11 mouse cellular contexts compared by ENCODE assay signal in the genomic region with DNA sequence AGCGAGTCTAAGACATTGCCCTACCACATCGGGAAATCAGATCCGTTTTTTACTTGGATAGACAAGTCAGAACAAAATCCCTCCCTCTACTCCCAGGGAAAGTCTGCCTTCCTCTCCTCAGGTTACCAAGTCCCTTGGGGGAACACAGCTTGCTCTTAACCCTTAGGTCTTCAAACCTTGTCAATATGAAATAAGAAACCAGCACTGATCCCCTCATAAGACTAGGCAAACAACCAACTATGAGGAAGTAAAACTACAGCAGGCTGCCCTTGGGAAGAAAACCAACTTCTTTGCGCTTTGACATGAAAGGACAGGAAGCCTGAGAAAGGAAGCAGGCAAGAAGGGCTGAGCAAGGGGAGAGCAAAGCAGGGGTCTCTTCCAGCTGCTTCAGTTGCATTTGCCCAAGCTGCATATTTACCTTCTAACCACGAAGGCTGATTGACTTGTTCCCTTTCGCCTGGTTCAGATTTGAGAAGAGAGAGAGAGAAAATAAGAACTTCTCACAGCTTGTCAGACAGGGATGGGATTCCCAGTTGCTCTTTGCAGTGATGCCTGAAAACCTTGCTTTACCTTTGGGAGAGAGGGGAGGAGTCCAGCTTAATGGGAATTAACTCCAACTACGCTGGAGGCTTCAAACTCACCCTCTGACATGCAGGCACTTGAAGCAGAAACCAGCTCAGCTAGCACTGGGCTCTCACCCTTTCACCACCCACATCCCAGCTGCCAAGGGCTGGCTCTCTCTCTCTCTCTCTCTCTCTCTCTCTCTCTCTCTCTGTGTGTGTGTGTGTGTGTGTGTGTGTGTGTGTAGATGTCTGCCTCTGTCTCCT. TPM values are rescaled to one million over a fixed set of nuclear protein-coding genes. Genes with fewer than 3 reads are reported as not detected.
DNase-seq lines count a peak whose midpoint lies in the region; ATAC-seq and TF ChIP-seq lines count a peak whose summit lies in the region.
"Had no signal": no experiment of that assay in that cellular context is flagged by ENCODE, and none has a peak within 500 bp of the region (broad histone marks: within the 10 kb centered on the region; RNA-seq: fewer than 3 reads in every experiment).

A gene (minus strand): TSS at position 713 of the 827 bp plus-strand sequence.

- no peak within 1 kb of the TSS for H3K27ac ChIP-seq in intestine, embryonic 14.5 days (ENCODE audit: low read depth)
- no peak within 1 kb of the TSS for H3K27ac ChIP-seq in intestine, embryonic 15.5 days
- H3K27ac ChIP-seq in forebrain, embryonic 10.5 days: no peak within 1 kb of the TSS
- H3K27ac ChIP-seq: hindbrain, embryonic 15.5 days had no signal

- no peak for TF ChIP-seq POLR2A in brain, embryonic 14.5 days (IDR thresholded peaks at IDR 0.05; ENCODE audit: borderline replicate concordance, extremely low read depth, insufficient read depth, insufficient read length, poor library complexity, severe bottlenecking)

- DNase-seq in intestine, embryonic 14.5 days (ENCODE audit: low spot score): peak; percentile 49
- peak; percentile 0 for DNase-seq in brain, embryonic 14.5 days (ENCODE audit: low read depth)
- peak; percentile 42 for DNase-seq in fat pad, adult 2 months (ENCODE audit: extremely low read depth, low read depth, low spot score)
- peak; percentile 0 for DNase-seq in skeletal muscle tissue, adult 2 months (ENCODE audit: low read depth, low spot score)
- no peak for DNase-seq in forebrain, embryonic 10.5 days (ENCODE audit: extremely low spot score, low spot score)
- no peak for DNase-seq in urinary bladder, postnatal 4 days (ENCODE audit: low spot score in 2 of 2)
- DNase-seq: adrenal gland, adult 2 months; spleen, adult 18-20 months had no signal

- H3K9me3 ChIP-seq in intestine, embryonic 14.5 days (ENCODE audit: control insufficient read depth, low read length): no peaks in the 10 kb centered on the region
- H3K9me3 ChIP-seq in intestine, embryonic 15.5 days: no peaks in the 10 kb centered on the region
- no peaks in the 10 kb centered on the region for H3K9me3 ChIP-seq in forebrain, embryonic 10.5 days
- H3K9me3 ChIP-seq: hindbrain, embryonic 15.5 days had no signal

- H3K4me1 ChIP-seq in intestine, embryonic 14.5 days (replicated peaks; ENCODE audit: control insufficient read depth, insufficient read depth, low read length): no peaks in the 10 kb centered on the region
- no peaks in the 10 kb centered on the region for H3K4me1 ChIP-seq in intestine, embryonic 15.5 days (replicated peaks)
- peaks cover 5% of the 10 kb centered on the region; the same call in 1 of the 2 replicates for H3K4me1 ChIP-seq in forebrain, embryonic 10.5 days
- H3K4me1 ChIP-seq: hindbrain, embryonic 15.5 days had no signal

- no peak within 1 kb of the TSS for H3K9ac ChIP-seq in intestine, embryonic 14.5 days (ENCODE audit: low read length)
- no peak within 1 kb of the TSS for H3K9ac ChIP-seq in intestine, embryonic 15.5 days
- H3K9ac ChIP-seq: hindbrain, embryonic 15.5 days had no signal

- no peak for ATAC-seq in intestine, embryonic 14.5 days (replicated peaks; ENCODE audit: low FRiP score, low TSS enrichment, low read depth)
- no peak for ATAC-seq in intestine, embryonic 15.5 days
- no peak for ATAC-seq in erythroid progenitor cell, adult 5-6 weeks (replicated peaks; ENCODE audit: low FRiP score, poor library complexity, severe bottlenecking)

- WGBS in intestine, embryonic 14.5 days: 24% methylated on average over 7 of the region's 7 CpGs
- 39% methylated on average over 7 of the region's 7 CpGs for WGBS in intestine, embryonic 15.5 days
- WGBS in forebrain, embryonic 10.5 days: 41% methylated on average over 7 of the region's 7 CpGs

- H3K4me3 ChIP-seq in intestine, embryonic 14.5 days (ENCODE audit: low read depth, low read length): no peak within 1 kb of the TSS
- no peak within 1 kb of the TSS for H3K4me3 ChIP-seq in intestine, embryonic 15.5 days (replicated peaks)
- H3K4me3 ChIP-seq in forebrain, embryonic 10.5 days: no peak within 1 kb of the TSS
- H3K4me3 ChIP-seq: hindbrain, embryonic 15.5 days had no signal

- TF ChIP-seq CTCF in brain, embryonic 14.5 days (IDR thresholded peaks at IDR 0.05; ENCODE audit: borderline replicate concordance, extremely low read depth, insufficient read depth, insufficient read length): no peak

- H3K27me3 ChIP-seq in intestine, embryonic 14.5 days (replicated peaks; ENCODE audit: control insufficient read depth, insufficient read depth, low read length): no peaks in the 10 kb centered on the region
- no peaks in the 10 kb centered on the region for H3K27me3 ChIP-seq in intestine, embryonic 15.5 days (replicated peaks)
- peaks cover 36% of the 10 kb centered on the region for H3K27me3 ChIP-seq in forebrain, embryonic 10.5 days (ENCODE audit: poor library complexity, severe bottlenecking)
- H3K27me3 ChIP-seq: hindbrain, embryonic 15.5 days had no signal

- peak within 1 kb of the TSS; percentile 15; the same call in 1 of the 2 replicates for H3K4me2 ChIP-seq in intestine, embryonic 14.5 days (ENCODE audit: low read length)
- no peak within 1 kb of the TSS for H3K4me2 ChIP-seq in intestine, embryonic 15.5 days (replicated peaks)
- H3K4me2 ChIP-seq: hindbrain, embryonic 15.5 days had no signal

- H3K36me3 ChIP-seq in intestine, embryonic 14.5 days (ENCODE audit: control insufficient read depth, insufficient read depth, low read length): no peaks in the 10 kb centered on the region
- no peaks in the 10 kb centered on the region for H3K36me3 ChIP-seq in intestine, embryonic 15.5 days
- H3K36me3 ChIP-seq in forebrain, embryonic 10.5 days (replicated peaks): no peaks in the 10 kb centered on the region
- H3K36me3 ChIP-seq: hindbrain, embryonic 15.5 days had no signal

RNA-seq across cellular contexts. Expression of the gene that starts here (rescaled TPM):
- polyA plus RNA-seq in intestine, embryonic 14.5 days (2014; fragmentation: Nextera tagmentation; extraction: Ambion mirVana): 0.42 and 0.45 TPM in 2 replicates
- polyA plus RNA-seq in intestine, embryonic 15.5 days (2015; fragmentation: Nextera tagmentation; extraction: Ambion mirVana): 0.49 and 0.62 TPM in 2 replicates
- 0.12 and 0.20 TPM in 2 replicates for polyA plus RNA-seq in brain, embryonic 14.5 days (2012; rRNA removed)
- total RNA-seq in erythroid progenitor cell, adult 5-6 weeks (2015; ENCODE audit: low replicate concordance): not detected in 2 replicates
- not detected in 2 replicates for total RNA-seq in erythroid progenitor cell, adult 5-6 weeks (2017; ENCODE audit: low replicate concordance)
- polyA plus RNA-seq in forebrain, embryonic 10.5 days (2016; fragmentation: Nextera tagmentation; extraction: Ambion mirVana): 0.35 and 0.42 TPM in 2 replicates
- total RNA-seq: adrenal gland, adult 2 months had no signal
- polyA plus RNA-seq: adrenal gland, adult 2 months had no signal

Comparison
In these comparisons a context has a peak if more than half of its experiments do, and no peak if none do; other contexts are left out.
1. Peak in DNase-seq and H3K4me2 ChIP-seq in intestine, embryonic 14.5 days; RNA of the gene not detected or under 1 TPM.
2. Peak in DNase-seq in brain, embryonic 14.5 days; RNA of the gene not detected or under 1 TPM.
3. DNase-seq: peak in fat pad, adult 2 months (single experiment) and skeletal muscle tissue, adult 2 months (single experiment); none in forebrain, embryonic 10.5 days (single experiment) and urinary bladder, postnatal 4 days (0 of 2).